ENCODE assay signal across 21 mouse cellular contexts in the genomic region with DNA sequence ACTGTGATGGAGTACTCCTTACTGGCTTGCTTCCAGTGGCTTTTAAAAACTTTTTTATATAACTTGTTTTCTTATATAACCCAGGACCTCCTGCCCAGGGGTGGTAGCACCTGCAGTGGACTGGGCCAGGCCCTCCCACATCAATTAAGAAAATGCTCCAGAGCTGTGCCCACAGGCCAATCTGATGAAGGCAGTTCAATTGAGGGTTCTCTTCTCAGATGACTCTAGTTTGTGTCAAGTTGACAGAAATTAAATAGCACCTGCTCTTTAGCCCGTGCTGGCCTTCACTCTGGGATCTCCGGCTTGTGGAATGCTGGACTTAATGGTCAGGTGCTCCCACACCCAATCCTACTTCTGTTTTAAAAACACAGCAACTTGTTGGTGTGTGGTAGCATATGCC.
A peak's percentile ranks its signal among the peaks of the same experiment; 100 is the strongest.
DNase-seq lines count a peak whose midpoint lies in the region; TF ChIP-seq lines count a peak whose summit lies in the region.
"Had no signal": no experiment of that assay in that cellular context is flagged by ENCODE, and none has a peak within 500 bp of the region (broad histone marks: within the 10 kb centered on the region; RNA-seq: fewer than 3 reads in every experiment).

No protein-coding gene starts in this region.

- no peaks in the 10 kb centered on the region for H3K9me3 ChIP-seq in heart, embryonic 10.5 days
- H3K9me3 ChIP-seq: embryonic facial prominence, embryonic 12.5 days; embryonic facial prominence, embryonic 15.5 days; forebrain, embryonic 12.5 days; heart, embryonic 13.5 days; hindbrain, embryonic 12.5 days; hindbrain, embryonic 15.5 days had no signal

- no peak for TF ChIP-seq CTCF in layer of hippocampus, adult 2 months (conservative IDR thresholded peaks at IDR 0.05)

- H3K4me1 ChIP-seq in heart, embryonic 10.5 days: no peaks in the 10 kb centered on the region
- H3K4me1 ChIP-seq: embryonic facial prominence, embryonic 12.5 days; embryonic facial prominence, embryonic 15.5 days; forebrain, embryonic 12.5 days; heart, embryonic 13.5 days; hindbrain, embryonic 12.5 days; hindbrain, embryonic 15.5 days had no signal

- no peaks in the 10 kb centered on the region for H3K27me3 ChIP-seq in heart, embryonic 10.5 days (ENCODE audit: insufficient read depth, poor library complexity, severe bottlenecking)
- H3K27me3 ChIP-seq: embryonic facial prominence, embryonic 12.5 days; embryonic facial prominence, embryonic 15.5 days; forebrain, embryonic 12.5 days; heart, embryonic 13.5 days; hindbrain, embryonic 12.5 days; hindbrain, embryonic 15.5 days had no signal

- H3K36me3 ChIP-seq in heart, embryonic 10.5 days: peaks cover 92% of the 10 kb centered on the region

- no peak overlapping the region for H3K4me3 ChIP-seq in heart, embryonic 10.5 days
- H3K4me3 ChIP-seq in layer of hippocampus, adult 2 months: no peak overlapping the region
- H3K4me3 ChIP-seq: embryonic facial prominence, embryonic 12.5 days; embryonic facial prominence, embryonic 15.5 days; forebrain, embryonic 12.5 days; heart, embryonic 13.5 days; hindbrain, embryonic 12.5 days; hindbrain, embryonic 15.5 days had no signal

- DNase-seq in heart, embryonic 10.5 days (ENCODE audit: low spot score): peak; percentile 30
- no peak for DNase-seq in heart, postnatal 36 days
- DNase-seq in kidney, adult 9 months: peak; percentile 34
- no peak for DNase-seq in kidney, adult 18-20 months
- peak; percentile 30 to 72 for DNase-seq in kidney, postnatal 25 days
- no peak for DNase-seq in layer of hippocampus, adult 2 months (ENCODE audit: low spot score in 2 of 2)
- DNase-seq: adrenal gland, adult 2 months; adrenal gland, postnatal 14 days; cerebellum, adult 11 months; cerebellum, adult 2 months; cerebellum, adult 9-11 months; cerebellum, postnatal 25 days; gastrocnemius, postnatal 10 days; gastrocnemius, postnatal 36 days; heart, postnatal 14 days had no signal

- WGBS in heart, embryonic 10.5 days: 92% methylated on average over 2 of the region's 2 CpGs

- intact Hi-C loops in heart, postnatal 36 days (cut with DNase I): no loop called here

- H3K27ac ChIP-seq in heart, embryonic 10.5 days: no peak overlapping the region
- H3K27ac ChIP-seq in layer of hippocampus, adult 2 months: no peak overlapping the region
- H3K27ac ChIP-seq: embryonic facial prominence, embryonic 12.5 days; embryonic facial prominence, embryonic 15.5 days; forebrain, embryonic 12.5 days; heart, embryonic 13.5 days; hindbrain, embryonic 12.5 days; hindbrain, embryonic 15.5 days had no signal

Comparison
In these comparisons a context has a peak if more than half of its experiments do, and no peak if none do; other contexts are left out.
1. DNase-seq: peak in heart, embryonic 10.5 days (single experiment), kidney, adult 9 months (single experiment) and kidney, postnatal 25 days (2 of 2); none in heart, postnatal 36 days (0 of 2), kidney, adult 18-20 months (single experiment) and layer of hippocampus, adult 2 months (0 of 2).